Mouse (Mus musculus): ENCODE measurements at regions not wholly inside any gene's neighbourhood (a gene's known extent, or its start where the extent isn't known, plus 50 kb on each side); places are given as distances from the start of the nearest gene placed in this dataset.

GRCm38 (mm10) chrX:61305301-61305890, 120.0 kb upstream of the Cdr1 start:
- intact Hi-C loops (cut with DNase I) = no loop called here
- no peak for DNase-seq (ENCODE audit: extremely low spot score in 1 of 2, low spot score in 2 of 2)
- H3K27ac ChIP-seq = no peak overlapping the region

GRCm38 (mm10) chrX:61304464-61304863, 119.1 kb upstream of the Cdr1 start:
- TF ChIP-seq CTCF (IDR thresholded peaks at IDR 0.05) = peak; percentile 29
- intact Hi-C loops (cut with DNase I) = loop anchor here (5.0 kb wide), 1 partner anchor 137 kb away; no protein-coding TSS in a partner anchor
- no peak for DNase-seq (ENCODE audit: extremely low spot score in 1 of 2, low spot score in 2 of 2)
- Histone ChIP-seq H3K4me3 (no peak overlapping the region), H3K27ac (no peak overlapping the region)

More at GRCm38 (mm10) chrX:61305301-61305890, 120.0 kb upstream of the Cdr1 start:
- no peak overlapping the region for H3K4me3 ChIP-seq
- TF ChIP-seq CTCF (IDR thresholded peaks at IDR 0.05) = no peak

All from left cerebral cortex, adult 2 months (tissue).